Mouse (Mus musculus): Measurements from ENCODE around the gene Tctn1. TPM values are rescaled to one million over a fixed set of nuclear protein-coding genes. Genes with fewer than 3 reads are reported as not detected.

Gene Tctn1
- polyA plus RNA-seq, 1 experiment from 2014 or later: 5.9 TPM

DNA sequence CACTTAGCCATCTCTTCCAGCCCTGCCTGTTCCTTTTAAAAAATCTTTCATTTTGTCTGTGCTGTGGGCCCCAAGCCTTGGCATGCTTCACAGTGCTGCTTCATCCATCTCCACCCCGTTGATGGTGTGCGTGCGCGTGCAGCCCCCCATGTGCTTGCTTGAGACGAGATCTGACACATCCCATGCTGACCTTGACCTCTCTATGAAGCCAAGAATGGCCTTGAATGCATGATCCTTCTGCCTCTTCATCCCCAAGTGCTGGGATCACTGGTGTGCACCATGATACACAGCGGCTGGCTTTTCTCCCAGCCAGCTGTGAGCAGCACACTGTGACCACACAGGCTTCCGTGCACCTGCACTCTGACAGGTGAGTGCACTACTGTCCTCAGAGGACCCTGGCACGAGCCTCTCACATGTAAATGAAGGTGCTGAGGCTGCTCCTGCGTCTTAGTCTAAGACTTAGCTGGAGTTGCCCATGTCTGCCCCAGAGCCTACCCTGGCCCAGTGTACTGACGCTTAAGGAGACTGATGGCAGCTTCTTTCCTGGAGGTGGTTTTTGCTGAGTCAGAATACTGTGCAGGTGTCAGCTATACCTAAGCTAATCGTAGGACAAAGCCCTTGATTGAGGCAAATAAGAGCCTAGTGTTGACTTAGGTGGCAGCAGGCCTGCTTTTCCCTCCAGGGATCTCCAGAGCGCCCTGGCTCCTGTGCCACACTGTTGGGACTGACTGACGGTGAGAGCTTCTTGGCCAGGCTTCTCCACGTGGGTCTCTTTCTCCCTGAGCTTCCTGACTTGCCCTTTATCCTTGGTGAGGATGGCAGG lies 31.1 kb upstream of the Tctn1 start:
- Histone ChIP-seq H3K27ac (replicated peaks) (peak overlapping the region; percentile 34; the same call in 1 of the 2 replicates), H3K27me3 (ENCODE audit: low read depth, poor library complexity, severe bottlenecking) (no peaks in the 10 kb centered on the region), H3K4me1 (peaks cover 43% of the 10 kb centered on the region), H3K9me3 (replicated peaks) (no peaks in the 10 kb centered on the region), H3K36me3 (peaks cover 9% of the 10 kb centered on the region; the same call in 1 of the 2 replicates), H3K4me3 (no peak overlapping the region)
- no peak for DNase-seq (ENCODE audit: low spot score)
- WGBS: 81% methylated on average over 14 of the region's 14 CpGs

DNA sequence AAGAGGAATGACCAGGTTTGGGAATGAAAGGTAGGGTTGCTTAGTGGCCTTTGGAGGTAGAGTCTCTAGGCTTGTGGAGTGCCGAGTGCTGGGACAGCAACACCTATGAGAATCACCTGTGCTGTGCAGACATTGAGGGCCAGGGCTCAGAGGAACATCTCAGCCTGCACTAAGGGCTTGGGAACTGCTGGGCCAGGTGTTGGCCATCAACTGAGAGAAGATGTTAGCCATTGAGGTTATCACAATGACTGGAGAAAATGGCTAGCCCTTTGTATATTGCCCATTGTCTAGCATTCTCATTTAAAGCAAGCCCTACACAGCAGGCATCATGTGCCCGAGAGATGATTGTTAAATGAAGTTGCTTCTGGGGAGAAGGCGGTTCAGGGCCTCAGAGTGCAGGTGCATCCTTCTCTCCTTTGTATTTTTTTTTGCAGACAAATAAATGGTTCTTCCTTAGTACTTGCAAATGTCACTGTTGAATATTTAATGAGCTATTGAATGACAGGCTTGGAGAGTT lies 30.0 kb upstream of the Tctn1 start:
- DNase-seq (ENCODE audit: low spot score): no peak
- no peaks in the 10 kb centered on the region for H3K27me3 ChIP-seq (ENCODE audit: low read depth, poor library complexity, severe bottlenecking)
- 78% methylated on average over 3 of the region's 3 CpGs for WGBS
- peaks cover 43% of the 10 kb centered on the region for H3K4me1 ChIP-seq
- no peak overlapping the region for H3K4me3 ChIP-seq
- H3K9me3 ChIP-seq (replicated peaks): peaks cover 3% of the 10 kb centered on the region; the same call in 1 of the 2 replicates
- peaks cover 11% of the 10 kb centered on the region for H3K36me3 ChIP-seq
- H3K27ac ChIP-seq (replicated peaks): peak overlapping the region; percentile 72

DNA sequence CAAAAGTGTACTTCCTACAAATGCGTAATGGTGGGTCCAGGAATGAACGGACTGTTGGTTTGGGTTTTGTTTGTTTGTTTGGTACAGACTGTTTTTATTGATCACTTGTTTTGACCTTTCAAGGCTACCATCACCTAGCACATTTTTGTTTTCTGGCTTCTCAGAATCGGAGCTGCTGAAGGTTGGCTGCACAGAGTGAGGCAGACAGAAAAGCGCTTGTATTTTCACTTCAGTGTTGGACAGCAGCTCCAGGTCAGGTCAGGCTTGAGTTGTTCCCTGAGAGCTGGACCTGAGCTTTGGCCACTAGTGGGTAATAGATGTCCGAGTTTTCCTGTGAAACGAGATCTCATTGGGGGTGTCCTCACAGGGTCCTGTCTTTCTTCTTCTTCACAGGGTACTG lies 28.9 kb upstream of the Tctn1 start:
- Histone ChIP-seq H3K27me3 (ENCODE audit: low read depth, poor library complexity, severe bottlenecking) (no peaks in the 10 kb centered on the region), H3K4me1 (peaks cover 43% of the 10 kb centered on the region), H3K4me3 (no peak overlapping the region), H3K36me3 (peaks cover 23% of the 10 kb centered on the region), H3K27ac (replicated peaks) (no peak overlapping the region), H3K9me3 (replicated peaks) (peaks cover 3% of the 10 kb centered on the region; the same call in 1 of the 2 replicates)
- 85% methylated on average over 6 of the region's 6 CpGs for WGBS
- DNase-seq (ENCODE audit: low spot score): no peak

DNA sequence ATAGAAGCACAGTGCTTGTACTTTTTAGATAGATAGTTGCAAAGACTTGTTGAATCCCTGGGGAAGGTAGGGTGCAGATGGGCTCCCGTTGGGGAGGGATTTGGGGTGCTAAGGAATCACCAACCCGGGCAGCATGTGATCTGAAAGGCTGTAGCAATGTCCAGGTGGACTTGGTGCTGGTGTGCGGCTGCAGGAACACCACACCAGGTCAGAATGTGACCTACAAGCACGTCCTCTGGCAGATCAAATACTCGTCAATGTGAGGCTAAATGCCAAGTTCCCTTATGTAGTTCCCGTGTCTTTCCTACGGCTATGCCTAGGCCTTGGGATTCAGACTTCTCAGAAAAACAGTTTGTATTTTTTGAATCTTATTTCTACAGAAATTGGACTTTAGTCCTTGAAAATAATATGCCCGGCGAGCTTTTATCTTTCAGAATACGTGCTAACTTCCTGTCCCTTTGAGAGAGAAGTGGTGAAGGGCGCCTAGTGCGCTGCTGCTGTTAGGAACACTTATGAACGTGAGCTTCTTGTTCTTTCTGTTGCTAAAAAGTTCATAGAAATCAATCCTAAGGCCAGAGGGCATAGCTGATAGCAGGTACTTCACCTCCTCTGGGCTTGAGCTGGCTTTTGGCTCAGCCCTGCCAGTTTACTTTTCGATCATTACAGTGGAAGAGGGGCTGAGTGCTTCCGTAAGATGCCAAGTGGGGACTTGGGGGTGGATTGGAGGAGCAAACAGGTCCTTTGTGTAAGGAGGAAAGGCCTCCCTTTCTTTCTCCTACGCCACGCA lies 27.5 kb upstream of the Tctn1 start:
- H3K27ac ChIP-seq (replicated peaks): no peak overlapping the region
- WGBS: 78% methylated on average over 17 of the region's 17 CpGs
- DNase-seq (ENCODE audit: low spot score): no peak

DNA sequence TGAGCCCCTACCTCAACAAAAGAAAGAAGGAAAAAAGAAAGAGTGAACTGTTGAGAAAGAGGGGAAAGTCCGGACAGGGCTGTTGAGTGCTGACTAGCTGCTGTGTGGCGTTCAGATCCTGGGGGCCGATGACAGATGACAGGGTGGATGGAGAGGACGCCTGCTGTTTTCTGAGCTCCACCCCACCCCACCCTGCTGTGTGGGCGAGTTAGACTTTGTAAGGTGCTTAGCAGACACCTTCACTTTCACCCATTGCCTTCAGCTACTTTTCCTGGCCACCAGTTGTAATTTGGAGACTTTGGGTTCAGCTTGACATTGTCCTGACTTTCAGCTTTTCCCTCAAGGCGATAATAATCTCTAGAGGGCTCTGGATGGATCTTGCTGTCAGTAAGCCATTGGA lies 26.9 kb upstream of the Tctn1 start:
- Histone ChIP-seq H3K36me3 (peaks cover 38% of the 10 kb centered on the region), H3K27me3 (ENCODE audit: low read depth, poor library complexity, severe bottlenecking) (no peaks in the 10 kb centered on the region), H3K27ac (replicated peaks) (no peak overlapping the region), H3K4me1 (peaks cover 53% of the 10 kb centered on the region), H3K9me3 (replicated peaks) (peaks cover 3% of the 10 kb centered on the region; the same call in 1 of the 2 replicates), H3K4me3 (no peak overlapping the region)
- 65% methylated on average over 6 of the region's 6 CpGs for WGBS
- no peak for DNase-seq (ENCODE audit: low spot score)

More for the DNA sequence above, 27.5 kb upstream of the Tctn1 start:
- Histone ChIP-seq H3K27me3 (ENCODE audit: low read depth, poor library complexity, severe bottlenecking) (no peaks in the 10 kb centered on the region), H3K4me1 (peaks cover 48% of the 10 kb centered on the region), H3K36me3 (peaks cover 37% of the 10 kb centered on the region), H3K9me3 (replicated peaks) (peaks cover 3% of the 10 kb centered on the region; the same call in 1 of the 2 replicates), H3K4me3 (no peak overlapping the region)

DNA sequence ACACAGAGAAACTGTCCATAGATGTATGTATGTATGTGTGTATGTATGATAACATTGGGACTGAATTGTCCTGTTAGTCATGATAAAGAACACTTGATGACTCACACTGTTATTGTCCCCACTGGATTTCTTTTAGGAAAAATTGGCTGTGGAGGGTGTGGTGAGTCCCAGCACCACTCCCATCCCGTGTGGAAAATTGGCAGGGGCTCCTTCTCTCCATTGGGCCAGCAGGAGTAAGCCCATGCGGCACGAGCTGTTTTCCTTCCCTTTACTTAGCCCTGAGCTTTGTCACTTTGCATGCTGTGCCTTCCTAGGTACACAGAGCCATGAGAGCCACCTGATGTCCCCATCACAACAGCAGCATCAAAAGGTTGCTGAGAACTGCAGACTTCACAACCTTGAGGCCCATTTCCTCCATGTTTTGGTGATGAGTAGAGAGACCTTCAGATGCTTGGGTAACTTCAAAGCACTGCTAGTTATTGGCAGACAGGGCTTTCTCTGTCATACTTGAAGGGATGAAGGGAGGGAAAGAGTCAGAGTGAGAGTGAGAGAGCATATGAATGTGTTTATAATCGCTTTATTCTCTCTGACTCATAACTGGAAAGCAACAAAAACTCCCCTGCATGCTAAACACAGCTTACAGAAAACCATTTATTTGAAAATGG lies 24.0 kb upstream of the Tctn1 start:
- Histone ChIP-seq H3K27me3 (ENCODE audit: low read depth, poor library complexity, severe bottlenecking) (no peaks in the 10 kb centered on the region), H3K4me1 (peaks cover 52% of the 10 kb centered on the region), H3K36me3 (peaks cover 38% of the 10 kb centered on the region), H3K4me3 (no peak overlapping the region), H3K9me3 (replicated peaks) (peaks cover 3% of the 10 kb centered on the region; the same call in 1 of the 2 replicates), H3K27ac (replicated peaks) (no peak overlapping the region)
- DNase-seq (ENCODE audit: low spot score): no peak
- 86% methylated on average over 4 of the region's 4 CpGs for WGBS

DNA sequence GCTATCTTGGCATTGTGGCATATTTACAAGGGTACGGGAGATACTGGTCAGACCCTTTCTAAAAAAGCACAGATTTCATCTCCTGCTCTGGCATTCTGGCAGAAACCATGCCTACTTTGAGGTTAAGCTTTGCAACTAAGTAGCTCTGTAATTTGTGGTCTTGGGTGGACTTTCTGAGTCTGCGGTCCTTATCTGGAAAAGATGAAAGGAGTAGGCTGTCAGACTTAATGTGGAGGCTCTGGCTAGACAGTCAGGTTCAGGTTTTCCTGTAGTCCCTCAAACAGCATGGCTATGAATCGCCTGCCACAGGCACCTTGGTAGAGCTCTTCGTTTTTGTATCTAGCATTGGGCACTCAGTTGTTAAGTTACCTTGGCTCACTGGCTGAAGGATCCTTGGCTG lies 22.8 kb upstream of the Tctn1 start:
- Histone ChIP-seq H3K27ac (replicated peaks) (no peak overlapping the region), H3K4me3 (no peak overlapping the region), H3K27me3 (ENCODE audit: low read depth, poor library complexity, severe bottlenecking) (no peaks in the 10 kb centered on the region), H3K36me3 (peaks cover 38% of the 10 kb centered on the region), H3K9me3 (replicated peaks) (peaks cover 3% of the 10 kb centered on the region; the same call in 1 of the 2 replicates), H3K4me1 (peaks cover 40% of the 10 kb centered on the region)
- 96% methylated on average over 4 of the region's 4 CpGs for WGBS
- DNase-seq (ENCODE audit: low spot score): no peak

DNA sequence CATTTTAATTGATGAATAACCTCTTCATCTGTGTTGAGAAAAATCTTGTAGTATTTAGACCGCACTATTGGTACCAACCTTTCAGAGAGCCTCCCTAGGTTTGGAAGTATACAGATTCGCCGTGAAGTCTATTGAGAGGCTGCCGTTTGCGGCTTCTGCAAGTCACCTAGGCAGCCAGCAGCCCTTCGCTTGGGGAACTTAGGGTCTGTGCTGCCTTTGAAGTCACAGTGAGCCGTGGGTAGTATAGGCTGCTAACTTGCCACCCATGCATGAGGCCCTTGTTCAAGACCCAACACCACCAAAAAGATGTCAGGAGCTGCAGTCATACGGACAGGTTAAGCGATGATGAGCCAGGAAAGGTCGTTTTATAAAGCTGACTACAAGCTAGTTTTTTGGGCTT lies 21.9 kb upstream of the Tctn1 start:
- H3K4me1 ChIP-seq: peaks cover 34% of the 10 kb centered on the region
- H3K36me3 ChIP-seq: peaks cover 38% of the 10 kb centered on the region
- peaks cover 3% of the 10 kb centered on the region; the same call in 1 of the 2 replicates for H3K9me3 ChIP-seq (replicated peaks)
- WGBS: 90% methylated on average over 10 of the region's 10 CpGs
- peak overlapping the region; percentile 97; the same call in 1 of the 2 replicates for H3K4me3 ChIP-seq
- 0 out of 2 replicates have a peak, but pooled peaks cover 2% of the 10 kb centered on the region for H3K27me3 ChIP-seq (ENCODE audit: low read depth, poor library complexity, severe bottlenecking)
- no peak overlapping the region for H3K27ac ChIP-seq (replicated peaks)
- DNase-seq (ENCODE audit: low spot score): no peak

DNA sequence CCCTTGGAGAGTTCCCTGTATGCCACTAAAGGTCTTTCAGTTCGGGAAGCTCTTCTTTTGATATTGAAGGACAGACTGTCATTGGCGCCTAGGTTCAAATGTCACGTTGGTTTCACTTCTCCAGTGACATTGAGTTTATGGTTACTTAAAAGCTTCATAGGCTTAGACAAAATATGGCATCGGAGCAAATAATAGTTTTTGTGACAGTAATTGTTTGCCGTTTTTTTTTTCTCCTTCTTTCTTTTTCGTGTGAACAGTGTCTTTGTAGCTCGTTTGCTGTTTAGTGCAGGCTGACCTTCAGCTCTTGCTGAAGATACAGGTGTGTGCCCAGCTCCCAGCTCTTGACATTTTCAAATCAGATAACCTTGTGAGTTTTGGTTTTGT lies 21.5 kb upstream of the Tctn1 start:
- Histone ChIP-seq H3K27me3 (ENCODE audit: low read depth, poor library complexity, severe bottlenecking) (peaks cover 6% of the 10 kb centered on the region; the same call in 1 of the 2 replicates), H3K4me3 (peak overlapping the region; percentile 97), H3K4me1 (peaks cover 33% of the 10 kb centered on the region), H3K36me3 (peaks cover 38% of the 10 kb centered on the region), H3K9me3 (replicated peaks) (peaks cover 3% of the 10 kb centered on the region; the same call in 1 of the 2 replicates), H3K27ac (replicated peaks) (no peak overlapping the region)
- 65% methylated on average over 7 of the region's 7 CpGs for WGBS
- DNase-seq (ENCODE audit: low spot score): no peak

DNA sequence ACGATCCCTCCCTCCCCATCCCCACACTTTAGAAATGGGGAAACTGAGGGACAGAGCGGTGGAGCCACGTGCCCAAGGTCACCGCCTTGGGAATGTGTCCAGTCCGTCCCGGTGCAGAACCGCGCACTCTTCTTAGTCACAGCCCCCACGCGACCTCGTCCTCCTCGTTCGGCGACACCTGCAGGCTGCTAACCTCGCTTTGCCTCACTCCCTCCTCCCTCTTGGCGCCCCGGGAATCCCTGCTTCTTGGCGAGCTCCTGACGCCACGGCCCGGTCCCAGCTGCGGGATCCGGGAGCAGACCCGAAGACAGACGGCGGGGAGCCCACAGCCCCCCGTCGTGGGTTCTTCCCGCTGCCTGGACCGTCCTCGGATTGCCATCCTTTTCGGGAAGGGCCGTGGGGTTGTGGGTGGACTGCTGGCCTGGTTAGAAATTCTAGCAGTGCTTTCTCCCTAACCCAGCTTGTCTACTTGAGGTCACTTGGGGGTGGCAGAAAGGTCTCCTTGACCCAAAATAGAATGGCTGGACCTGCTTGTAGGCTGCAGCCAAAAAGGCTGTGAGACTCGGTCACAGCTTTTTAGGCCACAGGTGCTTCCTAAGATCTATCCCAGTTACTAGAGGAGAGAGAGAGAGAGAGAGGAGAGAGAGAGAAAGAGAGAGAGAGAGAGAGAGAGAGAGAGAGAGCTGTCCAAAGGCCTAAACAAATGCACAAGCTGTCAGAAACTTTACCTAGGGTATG lies 20.9 kb upstream of the Tctn1 start:
- Histone ChIP-seq H3K9me3 (replicated peaks) (peaks cover 3% of the 10 kb centered on the region; the same call in 1 of the 2 replicates), H3K4me3 (peak overlapping the region; percentile 97), H3K36me3 (peaks cover 38% of the 10 kb centered on the region), H3K27ac (replicated peaks) (peak overlapping the region; percentile 92), H3K4me1 (peaks cover 35% of the 10 kb centered on the region), H3K27me3 (ENCODE audit: low read depth, poor library complexity, severe bottlenecking) (peaks cover 10% of the 10 kb centered on the region)
- WGBS: under 1% methylated on average over 34 of the region's 34 CpGs
- DNase-seq (ENCODE audit: low spot score): peak; percentile 55

DNA sequence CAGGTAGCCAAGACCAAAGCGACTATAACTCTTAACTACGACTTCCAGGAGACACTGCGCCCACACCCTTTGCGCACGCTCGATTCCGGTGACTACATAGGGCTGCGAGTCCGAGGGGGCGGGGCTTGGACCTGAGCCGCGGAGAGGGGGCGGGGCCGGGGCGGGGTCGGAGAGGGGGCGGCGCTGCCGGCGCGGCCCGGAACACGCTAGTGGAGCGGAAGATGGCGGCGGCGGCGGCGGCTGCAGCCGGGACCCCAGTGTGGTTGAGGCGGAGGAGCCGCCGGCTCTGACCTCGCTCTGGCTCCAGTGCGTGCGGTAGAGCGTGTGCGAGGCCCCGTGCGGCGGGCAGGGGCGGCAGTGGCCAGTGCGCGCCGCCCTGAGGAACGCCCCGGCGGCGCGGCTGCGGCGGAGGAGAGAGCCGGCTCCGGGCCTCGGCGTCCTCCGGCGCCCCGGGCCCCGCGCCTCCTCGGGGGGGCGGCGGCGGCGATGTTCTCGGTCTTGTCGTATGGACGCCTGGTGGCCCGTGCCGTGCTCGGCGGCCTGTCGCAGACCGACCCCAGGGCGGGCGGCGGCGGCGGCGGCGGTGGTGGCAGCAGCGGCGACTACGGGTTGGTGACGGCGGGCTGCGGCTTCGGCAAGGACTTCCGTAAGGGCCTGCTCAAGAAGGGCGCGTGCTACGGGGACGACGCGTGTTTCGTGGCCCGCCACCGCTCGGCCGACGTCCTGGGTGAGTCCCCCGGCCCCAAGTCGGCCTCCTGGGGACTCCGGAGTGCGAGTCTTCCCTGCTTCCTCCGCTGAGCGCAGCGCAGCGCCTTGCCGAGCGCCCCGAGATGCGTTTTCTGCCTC lies 20.1 kb upstream of the Tctn1 start, which contains the start of gene Pptc7:
TSS of gene Pptc7 (plus strand) at position 183 of the 846 bp plus-strand sequence.
- peak within 1 kb of the TSS; percentile 92 for H3K27ac ChIP-seq (replicated peaks)
- peaks cover 30% of the 10 kb centered on the region for H3K36me3 ChIP-seq
- H3K4me3 ChIP-seq: peak within 1 kb of the TSS; percentile 97
- peak; percentile 93 for DNase-seq (ENCODE audit: low spot score)
- under 1% methylated on average over 114 of the region's 114 CpGs for WGBS
- peaks cover 10% of the 10 kb centered on the region for H3K27me3 ChIP-seq (ENCODE audit: low read depth, poor library complexity, severe bottlenecking)
- H3K9me3 ChIP-seq (replicated peaks): no peaks in the 10 kb centered on the region
- peaks cover 35% of the 10 kb centered on the region for H3K4me1 ChIP-seq
